Mouse (Mus musculus) liver, adult 2 months (tissue): ENCODE data around the gene Mettl8. TPM values are rescaled to one million over a fixed set of nuclear protein-coding genes. Genes with fewer than 3 reads are reported as not detected.

ENCODE experiments used
- DNase-seq: peaks from one replicate; pipeline ENCODE4 v3.0.0-alpha.2; 2011; ENCODE audit warnings: low read depth, low spot score; ENCODE audit errors: extremely low read depth
- H3K27ac ChIP-seq: fragments of 200-500 bp; replicated peaks from 2 replicates; pipeline ENCODE4 v1.5.1; 2012; ENCODE audit warnings: low read depth, mild to moderate bottlenecking, control low read depth, inconsistent platforms, low read length; ENCODE audit not compliant: insufficient read depth
- H3K27me3 ChIP-seq: fragments of 200-500 bp; 2 replicates; pipeline ENCODE4 v1.6.1; 2012; ENCODE audit warnings: mild to moderate bottlenecking, moderate library complexity, low read length, inconsistent platforms; ENCODE audit not compliant: control insufficient read depth, insufficient read depth
- H3K36me3 ChIP-seq: fragments of 200-500 bp; 2 replicates; pipeline ENCODE4 v1.6.1; 2012; ENCODE audit warnings: low read length, inconsistent platforms; ENCODE audit not compliant: control insufficient read depth, insufficient read depth
- H3K4me1 ChIP-seq: fragments of 200-500 bp; 2 replicates; pipeline ENCODE4 v1.6.1; 2011; ENCODE audit warnings: low read length; ENCODE audit not compliant: control insufficient read depth, insufficient read depth
- H3K4me3 ChIP-seq: fragments of 200-500 bp; 2 replicates; pipeline ENCODE4 v1.5.1; 2011; ENCODE audit warnings: low read depth, mild to moderate bottlenecking, control low read depth, low read length, moderate library complexity; ENCODE audit not compliant: insufficient read depth
- H3K79me2 ChIP-seq: fragments of 200-500 bp; 2 replicates; pipeline ENCODE4 v1.6.1; 2012; ENCODE audit warnings: inconsistent platforms, mild to moderate bottlenecking, low read length, moderate library complexity; ENCODE audit not compliant: control insufficient read depth, insufficient read depth
- H3K9ac ChIP-seq: fragments of 200-500 bp; 2 replicates; pipeline ENCODE4 v1.6.1; 2012; ENCODE audit warnings: low read depth, mild to moderate bottlenecking, control low read depth, inconsistent platforms, low read length
- CTCF ChIP-seq: fragments of 200-500 bp; IDR thresholded peaks from 2 replicates; pipeline ENCODE4 v1.5.1; 2011; ENCODE audit warnings: low read depth, low read length, control low read depth
- POLR2A ChIP-seq: fragments of 200-500 bp; IDR thresholded peaks from 2 replicates; pipeline ENCODE4 v1.6.1; 2011; ENCODE audit warnings: low read length, control low read depth; ENCODE audit not compliant: insufficient read depth; ENCODE audit errors: extremely low read depth
- WGBS: fragments of 180-500 bp; shearing (Covaris S2); methylation state at CpG from one replicate; pipeline ENCODE4 v1.1.7; 2018; 5-methylcytosine and 5-hydroxymethylcytosine counted together
- polyA plus RNA-seq: library from polyadenylated mRNA; depleted of rRNA; stranded (reverse); fragments of >200 nt; gene quantifications from 2 replicates; pipeline ENCODE4 v1.2.3, GENCODE M21; 2012
- total RNA-seq: library from RNA; depleted of rRNA; stranded (reverse); fragments of >200 nt; gene quantifications from 2 replicates; pipeline ENCODE4 v1.2.3, GENCODE M21; 2014

Mettl8 gene
- total and polyA plus RNA-seq, 2 experiments: 2.7 to 11.7 TPM

DNA sequence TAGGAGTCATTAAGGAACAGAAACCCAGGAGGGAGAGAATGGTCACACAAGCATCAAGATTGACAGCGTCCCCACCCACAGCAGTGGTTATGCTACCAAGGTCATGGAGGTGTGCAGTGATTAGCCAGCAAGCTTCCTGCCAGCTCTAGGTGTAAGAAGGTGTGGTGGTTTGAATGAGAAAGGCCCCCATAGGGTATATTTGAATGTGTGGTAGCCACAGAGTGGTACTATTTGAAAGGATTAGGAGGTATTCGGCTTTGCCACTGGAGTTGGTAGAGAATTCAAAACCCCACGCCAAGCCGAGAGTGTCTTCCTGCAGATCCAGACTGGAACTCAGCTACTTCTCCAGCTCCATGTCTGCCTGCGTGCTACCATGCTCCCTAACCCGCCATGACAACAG lies 32.4 kb downstream of the Mettl8 start:
- Histone ChIP-seq H3K4me3 (no peak overlapping the region), H3K36me3 (no peaks in the 10 kb centered on the region), H3K27me3 (no peaks in the 10 kb centered on the region), H3K9ac (no peak overlapping the region), H3K79me2 (no peaks in the 10 kb centered on the region), H3K27ac (no peak overlapping the region), H3K4me1 (no peaks in the 10 kb centered on the region)
- DNase-seq: no peak
- WGBS: 98% methylated on average over 6 of the region's 6 CpGs
- no peak for TF ChIP-seq CTCF
- TF ChIP-seq POLR2A: no peak

DNA sequence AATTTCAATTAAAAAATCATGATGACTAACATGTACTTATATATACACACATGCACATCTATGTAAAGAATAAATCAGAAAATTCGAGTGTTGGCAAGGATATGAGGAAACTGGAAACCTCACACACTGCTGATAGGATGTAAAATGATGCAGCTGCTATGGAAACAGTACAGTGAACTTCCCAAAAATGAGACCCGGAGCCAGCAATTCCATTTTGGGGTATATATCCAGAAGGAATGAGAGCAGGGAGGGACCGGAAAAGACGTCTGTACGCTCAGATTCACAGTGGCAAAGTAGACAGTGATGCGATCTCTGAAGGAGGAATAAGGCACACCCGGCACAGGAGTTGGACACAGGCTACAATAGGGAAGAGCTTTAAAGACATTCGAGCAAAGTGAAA lies 34.7 kb downstream of the Mettl8 start:
- DNase-seq: no peak
- H3K27me3 ChIP-seq: no peaks in the 10 kb centered on the region
- H3K9ac ChIP-seq: no peak overlapping the region
- TF ChIP-seq POLR2A (no peak), CTCF (no peak)
- no peaks in the 10 kb centered on the region for H3K4me1 ChIP-seq
- no peak overlapping the region for H3K27ac ChIP-seq
- H3K36me3 ChIP-seq: no peaks in the 10 kb centered on the region
- no peaks in the 10 kb centered on the region for H3K79me2 ChIP-seq
- 85% methylated on average over 8 of the region's 8 CpGs for WGBS
- no peak overlapping the region for H3K4me3 ChIP-seq

- WGBS: 90% methylated on average over 8 of the region's 8 CpGs
Measured at GRCm38 (mm10) chr2:71019704-71020375, 35.5 kb downstream of the Mettl8 start.

DNA sequence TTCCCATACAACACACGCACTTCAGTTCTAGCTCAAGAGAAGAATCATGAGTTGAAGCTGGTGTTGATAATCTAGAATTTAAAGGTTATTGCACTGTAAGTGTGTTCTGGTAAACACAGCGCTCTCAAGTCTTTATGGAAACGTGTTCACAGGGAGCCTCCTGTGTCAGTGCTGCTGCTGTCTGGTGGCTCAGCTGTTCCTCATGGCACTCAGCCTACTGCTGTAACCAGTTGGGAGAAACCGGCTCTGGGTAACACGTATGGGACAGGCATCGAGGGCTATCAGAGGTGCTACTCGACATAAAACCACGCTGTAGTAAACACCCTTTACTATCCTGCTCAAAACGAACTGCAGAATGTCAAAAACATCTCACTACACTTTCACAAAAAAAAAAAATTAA lies 36.1 kb downstream of the Mettl8 start:
- DNase-seq: no peak
- WGBS: 89% methylated on average over 9 of the region's 9 CpGs
- H3K79me2 ChIP-seq: no peaks in the 10 kb centered on the region

More at GRCm38 (mm10) chr2:71019704-71020375, 35.5 kb downstream of the Mettl8 start:
- no peak for DNase-seq
- Histone ChIP-seq H3K36me3 (no peaks in the 10 kb centered on the region), H3K4me1 (no peaks in the 10 kb centered on the region), H3K4me3 (no peak overlapping the region), H3K79me2 (no peaks in the 10 kb centered on the region), H3K27me3 (no peaks in the 10 kb centered on the region), H3K27ac (no peak overlapping the region), H3K9ac (no peak overlapping the region)
- no peak for TF ChIP-seq POLR2A
- no peak for TF ChIP-seq CTCF

DNA sequence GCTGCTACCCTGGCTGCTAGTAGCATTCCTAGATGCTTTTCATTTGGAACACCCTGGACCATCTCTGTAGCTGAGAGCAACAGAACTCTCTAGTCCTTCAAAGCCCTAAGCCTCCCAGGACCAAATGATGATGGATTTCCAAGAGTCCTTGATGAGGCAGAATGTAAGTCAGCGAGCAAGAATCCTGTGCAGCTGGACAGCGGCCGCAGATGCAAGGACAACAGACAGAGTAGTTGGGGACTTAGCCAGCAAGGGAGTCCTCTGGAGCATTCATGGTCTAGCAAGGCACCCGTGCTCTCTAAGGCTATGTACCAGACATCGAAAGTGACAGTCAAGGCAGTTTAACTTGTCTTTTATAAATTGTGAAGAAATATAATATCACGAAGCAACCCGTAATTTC lies 41.9 kb downstream of the Mettl8 start:
- Histone ChIP-seq H3K4me3 (no peak overlapping the region), H3K27ac (no peak overlapping the region)
- no peak for DNase-seq

More for the DNA sequence above, 36.1 kb downstream of the Mettl8 start:
- Histone ChIP-seq H3K4me3 (no peak overlapping the region), H3K36me3 (no peaks in the 10 kb centered on the region), H3K9ac (no peak overlapping the region), H3K27me3 (no peaks in the 10 kb centered on the region), H3K27ac (no peak overlapping the region), H3K4me1 (no peaks in the 10 kb centered on the region)
- TF ChIP-seq POLR2A: no peak
- TF ChIP-seq CTCF: no peak

DNA sequence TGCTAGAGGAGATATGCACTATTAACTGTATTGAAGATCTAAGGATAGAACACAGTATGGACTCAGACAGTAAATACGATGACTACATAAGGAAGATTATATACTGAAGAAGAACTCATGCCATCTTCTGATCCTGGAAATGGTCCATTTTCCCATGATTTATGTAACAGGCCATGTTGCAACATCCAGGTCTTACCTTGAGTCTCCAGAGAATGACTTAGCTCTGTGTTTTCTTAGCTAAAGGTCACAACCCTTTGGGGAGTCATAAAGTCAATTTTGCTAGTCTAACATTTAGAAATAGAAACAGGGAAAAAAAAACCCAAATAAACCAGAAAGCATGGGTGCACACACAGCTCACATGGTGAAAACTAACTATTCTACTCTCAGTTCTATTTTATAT lies 43.6 kb downstream of the Mettl8 start:
- Histone ChIP-seq H3K9ac (no peak overlapping the region), H3K4me1 (no peaks in the 10 kb centered on the region), H3K4me3 (no peak overlapping the region), H3K27ac (no peak overlapping the region), H3K27me3 (no peaks in the 10 kb centered on the region), H3K36me3 (no peaks in the 10 kb centered on the region), H3K79me2 (no peaks in the 10 kb centered on the region)
- peak; percentile 41 for DNase-seq
- TF ChIP-seq CTCF: no peak
- TF ChIP-seq POLR2A: no peak
- 96% methylated on average over 1 of the region's 1 CpGs for WGBS

More for the DNA sequence above, 41.9 kb downstream of the Mettl8 start:
- Histone ChIP-seq H3K36me3 (no peaks in the 10 kb centered on the region), H3K4me1 (no peaks in the 10 kb centered on the region), H3K27me3 (no peaks in the 10 kb centered on the region), H3K79me2 (no peaks in the 10 kb centered on the region), H3K9ac (no peak overlapping the region)
- 98% methylated on average over 7 of the region's 7 CpGs for WGBS
- TF ChIP-seq CTCF: no peak
- TF ChIP-seq POLR2A: no peak
